Mouse (Mus musculus) neural tube, embryonic 10.5 days (tissue): Measurements from ENCODE around the gene Tnr.
A peak's percentile ranks its signal among the peaks of the same experiment; 100 is the strongest.

Experiments used
- DNase-seq: peaks from one replicate; pipeline ENCODE4 v3.0.0-alpha.2; 2017; ENCODE audit warnings: low spot score; ENCODE audit errors: extremely low spot score

Gene Tnr

GRCm38 (mm10) chr1:159523578-159523977, at the start of gene Tnr:
TSS of gene Tnr (plus strand) at chr1:159523769.
- DNase-seq: peak; percentile 35

GRCm38 (mm10) chr1:159489853-159490435, 33.6 kb upstream of the Tnr start:
- DNase-seq: no peak

- DNase-seq: no peak
These were observed 31.0 kb upstream of the Tnr start for GRCm38 (mm10) chr1:159492536-159492935.

- DNase-seq: no peak
These were observed 29.7 kb upstream of the Tnr start for GRCm38 (mm10) chr1:159493720-159494499.

GRCm38 (mm10) chr1:159498236-159498635, 25.3 kb upstream of the Tnr start:
- DNase-seq: no peak

- no peak for DNase-seq
These were observed 23.6 kb upstream of the Tnr start for GRCm38 (mm10) chr1:159499806-159500460.

GRCm38 (mm10) chr1:159501911-159502310, 21.7 kb upstream of the Tnr start:
- DNase-seq: no peak

- DNase-seq: no peak
These were observed 12.9 kb upstream of the Tnr start for GRCm38 (mm10) chr1:159510667-159511066.

- DNase-seq: no peak
These were observed 5.9 kb upstream of the Tnr start for GRCm38 (mm10) chr1:159517647-159518046.

GRCm38 (mm10) chr1:159519206-159519605, 4.4 kb upstream of the Tnr start:
- no peak for DNase-seq

GRCm38 (mm10) chr1:159523069-159523468, 500 bp upstream of the Tnr start:
- no peak for DNase-seq

GRCm38 (mm10) chr1:159524051-159524549, 531 bp downstream of the Tnr start:
- peak; percentile 79 for DNase-seq

GRCm38 (mm10) chr1:159532841-159533569, 9.4 kb downstream of the Tnr start:
- DNase-seq: no peak

GRCm38 (mm10) chr1:159535582-159535981, 12.0 kb downstream of the Tnr start:
- DNase-seq: no peak

GRCm38 (mm10) chr1:159537541-159537940, 14.0 kb downstream of the Tnr start:
- DNase-seq: no peak

GRCm38 (mm10) chr1:159538076-159538475, 14.5 kb downstream of the Tnr start:
- DNase-seq: no peak

GRCm38 (mm10) chr1:159545470-159546145, 22.0 kb downstream of the Tnr start:
- DNase-seq: no peak

GRCm38 (mm10) chr1:159551036-159551435, 27.5 kb downstream of the Tnr start:
- no peak for DNase-seq

GRCm38 (mm10) chr1:159551591-159552442, 28.2 kb downstream of the Tnr start:
- DNase-seq: peak; percentile 25

- no peak for DNase-seq
These were observed 38.0 kb downstream of the Tnr start for GRCm38 (mm10) chr1:159561616-159562015.
